In the genomic region with DNA sequence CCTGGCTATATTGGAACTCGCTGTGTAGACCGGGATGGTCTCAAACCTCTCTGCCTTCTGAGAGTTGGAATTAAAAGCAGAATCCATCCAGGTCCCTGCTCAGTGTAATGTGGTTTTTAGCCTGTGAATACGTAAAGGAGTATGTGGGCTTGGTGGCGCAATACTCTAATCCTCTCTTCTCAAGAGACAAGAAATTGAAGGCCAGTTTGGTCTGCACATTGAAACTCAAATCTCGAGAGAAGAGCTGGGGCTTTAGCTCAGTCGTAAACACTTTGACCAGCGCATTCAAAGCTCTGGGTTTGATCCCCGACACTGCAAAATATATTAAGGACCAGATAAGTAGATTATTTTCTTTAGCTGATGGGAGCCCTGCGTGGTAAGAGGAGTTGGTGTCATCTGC, we compare ENCODE assay signal across 8 mouse cellular contexts. TPM values are rescaled to one million over a fixed set of nuclear protein-coding genes. Genes with fewer than 3 reads are reported as not detected.
DNase-seq lines count a peak whose midpoint lies in the region; ATAC-seq and TF ChIP-seq lines count a peak whose summit lies in the region.

No protein-coding gene starts in this region.

- peak overlapping the region; percentile 68 for H3K4me2 ChIP-seq in kidney, embryonic 16.5 days (replicated peaks; ENCODE audit: low read depth, low read length)
- peak overlapping the region; percentile 84 for H3K4me2 ChIP-seq in hindbrain, embryonic 14.5 days (replicated peaks)
- H3K4me2 ChIP-seq in midbrain, embryonic 15.5 days: peak overlapping the region; percentile 79

- 7% methylated on average over 9 of the region's 9 CpGs for WGBS in kidney, embryonic 16.5 days
- WGBS in bone marrow, adult 2 months: 2% methylated on average over 9 of the region's 9 CpGs
- 15% methylated on average over 9 of the region's 9 CpGs for WGBS in hindbrain, embryonic 14.5 days
- 6% methylated on average over 9 of the region's 9 CpGs for WGBS in midbrain, embryonic 15.5 days

- H3K4me1 ChIP-seq in kidney, embryonic 16.5 days (ENCODE audit: insufficient read depth, low read length): peaks cover 22% of the 10 kb centered on the region
- H3K4me1 ChIP-seq in bone marrow, adult 2 months (ENCODE audit: control insufficient read depth, insufficient read depth, low read length): peaks cover 2% of the 10 kb centered on the region; the same call in 1 of the 2 replicates
- peaks cover 21% of the 10 kb centered on the region for H3K4me1 ChIP-seq in hindbrain, embryonic 14.5 days (replicated peaks; ENCODE audit: control insufficient read depth, insufficient read depth, low read length)
- H3K4me1 ChIP-seq in midbrain, embryonic 15.5 days: peaks cover 24% of the 10 kb centered on the region

- no peak for DNase-seq in kidney, adult 8-10 months
- DNase-seq in hindbrain, embryonic 14.5 days (ENCODE audit: low spot score): no peak
- no peak for DNase-seq in Muller cell, postnatal 12 days (ENCODE audit: inconsistent ontology term)
- DNase-seq in spleen, postnatal 10 days (ENCODE audit: low spot score in 2 of 2): no peak

- H3K4me3 ChIP-seq in kidney, embryonic 16.5 days (ENCODE audit: low read length): peak overlapping the region; percentile 76
- peak overlapping the region; percentile 88 for H3K4me3 ChIP-seq in bone marrow, adult 2 months (replicated peaks; ENCODE audit: control insufficient read depth, low read depth, low read length)
- peak overlapping the region; percentile 66 for H3K4me3 ChIP-seq in hindbrain, embryonic 14.5 days (replicated peaks; ENCODE audit: low read length)
- H3K4me3 ChIP-seq in midbrain, embryonic 15.5 days: peak overlapping the region; percentile 74

- no peaks in the 10 kb centered on the region for H3K9me3 ChIP-seq in kidney, embryonic 16.5 days (ENCODE audit: low read length)
- H3K9me3 ChIP-seq in hindbrain, embryonic 14.5 days (ENCODE audit: control insufficient read depth, low read length): no peaks in the 10 kb centered on the region
- no peaks in the 10 kb centered on the region for H3K9me3 ChIP-seq in midbrain, embryonic 15.5 days

- peak overlapping the region; percentile 76 for H3K9ac ChIP-seq in kidney, embryonic 16.5 days (replicated peaks; ENCODE audit: low read length)
- peak overlapping the region; percentile 76 for H3K9ac ChIP-seq in hindbrain, embryonic 14.5 days
- H3K9ac ChIP-seq in midbrain, embryonic 15.5 days: peak overlapping the region; percentile 86

- H3K27ac ChIP-seq in kidney, embryonic 16.5 days (ENCODE audit: low read length): peak overlapping the region; percentile 80
- H3K27ac ChIP-seq in bone marrow, adult 2 months (ENCODE audit: control insufficient read depth, insufficient read depth, low read depth, low read length, poor library complexity): peak overlapping the region; percentile 89
- peak overlapping the region; percentile 69 for H3K27ac ChIP-seq in hindbrain, embryonic 14.5 days
- H3K27ac ChIP-seq in midbrain, embryonic 15.5 days: peak overlapping the region; percentile 85

- TF ChIP-seq POLR2A in bone marrow, adult 2 months (IDR thresholded peaks at IDR 0.05; ENCODE audit: borderline replicate concordance, control insufficient read depth, low read depth, low read length): no peak

- ATAC-seq in kidney, embryonic 16.5 days (ENCODE audit: low FRiP score, low TSS enrichment): no peak
- ATAC-seq in hindbrain, embryonic 14.5 days (ENCODE audit: low FRiP score): no peak; the same call in 1 of the 2 replicates
- ATAC-seq in midbrain, embryonic 15.5 days (replicated peaks): 0 out of 2 replicates have a peak, but pooled peaks have one; percentile 0
- ATAC-seq in monocyte, adult 5-6 weeks (replicated peaks; ENCODE audit: insufficient number of reproducible peaks, low FRiP score, low TSS enrichment, poor library complexity, severe bottlenecking): no peak

- H3K27me3 ChIP-seq in kidney, embryonic 16.5 days (ENCODE audit: insufficient read depth, low read length): no peaks in the 10 kb centered on the region
- H3K27me3 ChIP-seq in hindbrain, embryonic 14.5 days (ENCODE audit: control insufficient read depth, insufficient read depth, low read length): no peaks in the 10 kb centered on the region
- no peaks in the 10 kb centered on the region for H3K27me3 ChIP-seq in midbrain, embryonic 15.5 days (replicated peaks)

- H3K36me3 ChIP-seq in kidney, embryonic 16.5 days (ENCODE audit: insufficient read depth, low read length): peaks cover 31% of the 10 kb centered on the region
- H3K36me3 ChIP-seq in hindbrain, embryonic 14.5 days (replicated peaks; ENCODE audit: control insufficient read depth, insufficient read depth): peaks cover 46% of the 10 kb centered on the region
- peaks cover 13% of the 10 kb centered on the region for H3K36me3 ChIP-seq in midbrain, embryonic 15.5 days (replicated peaks)

- TF ChIP-seq CTCF in bone marrow, adult 2 months (IDR thresholded peaks at IDR 0.05; ENCODE audit: control insufficient read depth, insufficient read depth, low read length): no peak

RNA-seq across cellular contexts. Expression of gene Mef2b, which starts 0.5 kb away (rescaled TPM):
- 0.24 and 0.49 TPM in 2 replicates for polyA plus RNA-seq in kidney, embryonic 16.5 days (2015; fragmentation: Nextera tagmentation; extraction: Ambion mirVana)
- polyA plus RNA-seq in bone marrow, adult 2 months (2011; ENCODE audit: insufficient read depth, insufficient read length, low replicate concordance, missing spikeins): 1.3 and 2.7 TPM in 2 replicates
- polyA plus RNA-seq in hindbrain, embryonic 14.5 days (2014; fragmentation: Nextera tagmentation; extraction: Ambion mirVana): 0.73 and 0.83 TPM in 2 replicates
- polyA plus RNA-seq in midbrain, embryonic 15.5 days (2015; fragmentation: Nextera tagmentation; extraction: Ambion mirVana): 0.37 and 0.56 TPM in 2 replicates
- total RNA-seq in monocyte, adult 5-6 weeks (2017): 0.78 to 1.5 TPM in 2 of 3 replicates, not detected in the other

RNA-seq across cellular contexts. Expression of gene Borcs8, which starts 0.7 kb away (rescaled TPM):
- polyA plus RNA-seq in kidney, embryonic 16.5 days (2015; fragmentation: Nextera tagmentation; extraction: Ambion mirVana): 58.3 and 58.6 TPM in 2 replicates
- polyA plus RNA-seq in bone marrow, adult 2 months (2011; ENCODE audit: insufficient read depth, insufficient read length, low replicate concordance, missing spikeins): 13.9 and 33.6 TPM in 2 replicates
- polyA plus RNA-seq in hindbrain, embryonic 14.5 days (2014; fragmentation: Nextera tagmentation; extraction: Ambion mirVana): 62.1 and 62.7 TPM in 2 replicates
- 59.1 and 64.8 TPM in 2 replicates for polyA plus RNA-seq in midbrain, embryonic 15.5 days (2015; fragmentation: Nextera tagmentation; extraction: Ambion mirVana)
- total RNA-seq in monocyte, adult 5-6 weeks (2017): 60.6 to 63.2 TPM (median 61.3 TPM) in 3 replicates

RNA-seq across cellular contexts. Expression of gene Rfxank, which starts 1.0 kb away (rescaled TPM):
- polyA plus RNA-seq in kidney, embryonic 16.5 days (2015; fragmentation: Nextera tagmentation; extraction: Ambion mirVana): 20.4 and 21.7 TPM in 2 replicates
- polyA plus RNA-seq in bone marrow, adult 2 months (2011; ENCODE audit: insufficient read depth, insufficient read length, low replicate concordance, missing spikeins): 7.0 and 14.4 TPM in 2 replicates
- polyA plus RNA-seq in hindbrain, embryonic 14.5 days (2014; fragmentation: Nextera tagmentation; extraction: Ambion mirVana): 7.2 and 8.2 TPM in 2 replicates
- polyA plus RNA-seq in midbrain, embryonic 15.5 days (2015; fragmentation: Nextera tagmentation; extraction: Ambion mirVana): 13.4 and 14.2 TPM in 2 replicates
- 12.5 to 17.9 TPM (median 17.8 TPM) in 3 replicates for total RNA-seq in monocyte, adult 5-6 weeks (2017)

RNA-seq across cellular contexts. Expression of gene Nr2c2ap, which starts 8.8 kb away (rescaled TPM):
- 32.2 and 35.2 TPM in 2 replicates for polyA plus RNA-seq in kidney, embryonic 16.5 days (2015; fragmentation: Nextera tagmentation; extraction: Ambion mirVana)
- polyA plus RNA-seq in bone marrow, adult 2 months (2011; ENCODE audit: insufficient read depth, insufficient read length, low replicate concordance, missing spikeins): 16.1 and 29.5 TPM in 2 replicates
- 29.1 and 29.5 TPM in 2 replicates for polyA plus RNA-seq in hindbrain, embryonic 14.5 days (2014; fragmentation: Nextera tagmentation; extraction: Ambion mirVana)
- polyA plus RNA-seq in midbrain, embryonic 15.5 days (2015; fragmentation: Nextera tagmentation; extraction: Ambion mirVana): 36.7 and 39.1 TPM in 2 replicates
- 6.0 to 12.0 TPM (median 11.1 TPM) in 3 replicates for total RNA-seq in monocyte, adult 5-6 weeks (2017)

RNA-seq across cellular contexts. Expression of gene Ncan, which starts 19.3 kb away (rescaled TPM):
- polyA plus RNA-seq in kidney, embryonic 16.5 days (2015; fragmentation: Nextera tagmentation; extraction: Ambion mirVana): 0.10 and 0.31 TPM in 2 replicates
- 0.13 and 0.50 TPM in 2 replicates for polyA plus RNA-seq in bone marrow, adult 2 months (2011; ENCODE audit: insufficient read depth, insufficient read length, low replicate concordance, missing spikeins)
- polyA plus RNA-seq in hindbrain, embryonic 14.5 days (2014; fragmentation: Nextera tagmentation; extraction: Ambion mirVana): 141 and 152 TPM in 2 replicates
- polyA plus RNA-seq in midbrain, embryonic 15.5 days (2015; fragmentation: Nextera tagmentation; extraction: Ambion mirVana): 186 and 193 TPM in 2 replicates
- total RNA-seq in monocyte, adult 5-6 weeks (2017): not detected in 3 replicates
